Mouse (Mus musculus): ENCODE data around the gene Amh.

GRCm38 (mm10) chr10:80812391-80813041 lies 7.5 kb downstream of the Amh start:
- TF ChIP-seq GATA1 (IDR thresholded peaks at IDR 0.05; ENCODE audit: low read length) (no peak), TAL1 (IDR thresholded peaks at IDR 0.05; ENCODE audit: low read length) (no peak)

Data from erythroblast, embryonic 14.5 days (primary cell).